Mouse (Mus musculus): ENCODE measurements around the gene Eif2s2. TPM values are rescaled to one million over a fixed set of nuclear protein-coding genes. Genes with fewer than 3 reads are reported as not detected.
A peak's percentile ranks its signal among the peaks of the same experiment; 100 is the strongest.

Eif2s2 gene
- 77.5 and 82.5 TPM in 2 replicates for polyA plus RNA-seq (2014; fragmentation: Nextera tagmentation; extraction: Ambion mirVana)

DNA sequence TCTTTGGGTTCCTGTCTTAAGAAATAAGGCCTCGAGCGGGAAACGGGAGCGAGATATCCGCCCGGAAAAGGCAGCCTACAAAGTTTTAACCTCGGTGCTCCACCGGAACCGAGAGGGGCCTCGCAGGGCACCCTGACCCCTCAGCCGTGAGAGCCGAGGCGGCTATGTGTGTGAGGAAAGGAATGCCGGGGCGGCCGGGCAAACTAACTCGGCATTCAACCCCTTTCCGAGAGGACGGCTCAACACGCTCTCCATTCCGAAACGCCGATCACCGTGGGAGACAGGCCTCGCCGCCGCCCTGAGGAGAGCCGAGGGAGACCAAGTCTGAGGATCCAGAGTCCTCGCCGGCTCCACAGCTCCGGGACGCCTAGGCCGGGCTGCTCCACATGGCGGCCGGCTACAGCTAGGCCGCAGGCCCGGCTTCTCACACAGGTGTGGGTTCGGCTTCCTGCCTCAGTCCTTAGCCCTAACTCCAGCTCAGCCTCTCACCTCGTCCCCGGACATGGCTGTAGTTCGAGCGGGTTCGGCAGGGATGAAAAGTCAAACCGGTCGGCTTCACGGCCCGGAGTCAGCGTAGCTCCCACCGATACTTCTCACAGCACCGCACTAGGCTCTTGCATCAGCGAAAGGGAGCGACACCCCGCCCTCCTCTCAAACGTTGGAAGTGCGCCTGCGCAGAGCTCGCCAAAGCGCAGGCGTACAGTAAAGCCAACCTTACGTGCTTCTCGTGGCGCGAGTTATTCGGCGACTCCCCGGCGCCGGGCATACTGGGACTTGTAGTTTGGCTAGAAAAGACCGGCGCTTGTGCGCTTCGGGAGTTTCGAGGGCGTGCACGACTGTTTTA, at the start of gene Eif2s2:
TSS of gene Eif2s2 (minus strand) at position 735 of the 844 bp plus-strand sequence.
- peak; percentile 98 for ATAC-seq (ENCODE audit: low read depth)
- under 1% methylated on average over 75 of the region's 75 CpGs for WGBS

DNA sequence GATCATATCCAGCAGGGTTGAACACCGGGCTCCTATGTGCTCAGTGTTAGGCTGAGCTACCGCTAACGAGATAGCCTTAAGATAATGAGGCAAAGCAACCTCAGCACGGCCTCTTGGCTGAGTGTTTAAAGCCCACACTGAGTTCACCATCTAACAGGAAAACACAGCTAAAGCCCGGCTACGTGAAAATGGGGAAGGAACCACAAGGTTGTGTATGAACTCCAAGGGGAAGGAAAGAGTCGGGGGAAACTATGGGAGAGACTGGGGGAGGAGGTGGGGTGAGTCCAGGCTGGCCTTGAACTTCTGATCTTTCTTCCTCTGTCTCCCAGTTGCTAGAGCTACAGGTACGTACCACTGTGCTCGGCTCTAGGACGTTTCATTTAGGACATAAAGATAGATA, 49.2 kb upstream of the Eif2s2 start:
- no peak overlapping the region for H3K4me3 ChIP-seq (ENCODE audit: low read depth, low read length)
- no peak for ATAC-seq (ENCODE audit: low read depth)
- no peaks in the 10 kb centered on the region for H3K4me1 ChIP-seq (ENCODE audit: control insufficient read depth, insufficient read depth, low read length)
- H3K36me3 ChIP-seq (ENCODE audit: control insufficient read depth, insufficient read depth, low read length) = no peaks in the 10 kb centered on the region
- no peaks in the 10 kb centered on the region for H3K9me3 ChIP-seq (ENCODE audit: control insufficient read depth, low read length)
- no peak overlapping the region for H3K27ac ChIP-seq (ENCODE audit: low read depth, low read length)
- no peak overlapping the region for H3K9ac ChIP-seq (replicated peaks; ENCODE audit: low read depth, low read length)
- 81% methylated on average over 10 of the region's 10 CpGs for WGBS
- H3K27me3 ChIP-seq (ENCODE audit: control insufficient read depth, insufficient read depth, low read length) = no peaks in the 10 kb centered on the region
- H3K4me2 ChIP-seq (ENCODE audit: low read depth, low read length) = no peak overlapping the region

More for the DNA sequence above, at the start of gene Eif2s2:
- Histone ChIP-seq H3K4me1 (ENCODE audit: control insufficient read depth, insufficient read depth, low read length) (peaks cover 7% of the 10 kb centered on the region), H3K36me3 (ENCODE audit: control insufficient read depth, insufficient read depth, low read length) (no peaks in the 10 kb centered on the region), H3K4me2 (ENCODE audit: low read depth, low read length) (peak within 1 kb of the TSS; percentile 56), H3K27ac (ENCODE audit: low read depth, low read length) (peak within 1 kb of the TSS; percentile 67), H3K27me3 (ENCODE audit: control insufficient read depth, insufficient read depth, low read length) (no peaks in the 10 kb centered on the region), H3K4me3 (ENCODE audit: low read depth, low read length) (peak within 1 kb of the TSS; percentile 85), H3K9me3 (ENCODE audit: control insufficient read depth, low read length) (no peaks in the 10 kb centered on the region), H3K9ac (replicated peaks; ENCODE audit: low read depth, low read length) (peak within 1 kb of the TSS; percentile 78)

DNA sequence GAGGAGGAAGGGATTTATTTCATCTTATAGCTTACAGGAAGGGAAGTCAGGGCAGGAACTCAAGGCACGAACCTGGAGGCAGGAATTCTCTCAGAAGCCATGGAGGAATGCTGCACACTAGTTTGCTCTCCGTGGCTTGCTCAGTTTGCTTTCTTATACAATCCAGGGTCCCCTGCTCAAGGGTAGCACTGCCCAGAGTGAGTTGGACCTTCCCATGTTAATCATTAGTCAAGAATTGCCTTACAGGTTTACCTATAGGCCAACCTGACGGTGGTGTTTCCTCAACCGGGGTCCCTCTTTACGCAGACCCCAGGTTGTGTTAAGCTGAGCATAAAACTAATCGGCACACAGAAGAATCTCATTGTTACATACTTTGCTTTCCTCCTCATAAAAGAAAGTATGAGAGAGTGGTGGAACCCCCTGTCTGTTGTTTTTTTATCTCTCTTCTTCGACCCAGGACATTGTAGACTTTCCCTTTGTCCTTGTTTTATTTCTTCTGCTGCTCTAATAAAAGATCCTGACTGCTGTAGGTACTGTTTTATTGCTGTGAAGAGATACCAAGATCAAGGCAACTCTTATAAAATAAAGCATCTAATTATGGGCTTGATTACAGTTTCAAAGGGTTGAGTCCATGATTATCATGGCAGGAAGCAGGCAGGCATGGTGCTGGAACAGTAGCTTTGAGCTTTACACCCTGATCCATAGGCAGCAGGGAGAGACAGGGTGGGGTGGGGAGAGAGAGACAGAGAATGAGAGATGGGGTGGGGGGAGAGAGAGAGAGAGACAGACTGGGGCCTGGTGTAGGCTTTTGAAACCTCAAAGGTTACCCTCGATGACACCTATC, 45.0 kb upstream of the Eif2s2 start:
- no peak overlapping the region for H3K4me3 ChIP-seq (ENCODE audit: low read depth, low read length)
- no peaks in the 10 kb centered on the region for H3K9me3 ChIP-seq (ENCODE audit: control insufficient read depth, low read length)
- H3K36me3 ChIP-seq (ENCODE audit: control insufficient read depth, insufficient read depth, low read length) = no peaks in the 10 kb centered on the region
- H3K4me2 ChIP-seq (ENCODE audit: low read depth, low read length) = no peak overlapping the region
- H3K9ac ChIP-seq (replicated peaks; ENCODE audit: low read depth, low read length) = no peak overlapping the region
- H3K4me1 ChIP-seq (ENCODE audit: control insufficient read depth, insufficient read depth, low read length) = no peaks in the 10 kb centered on the region
- no peak for ATAC-seq (ENCODE audit: low read depth)
- no peaks in the 10 kb centered on the region for H3K27me3 ChIP-seq (ENCODE audit: control insufficient read depth, insufficient read depth, low read length)
- 79% methylated on average over 8 of the region's 8 CpGs for WGBS
- H3K27ac ChIP-seq (ENCODE audit: low read depth, low read length) = no peak overlapping the region

DNA sequence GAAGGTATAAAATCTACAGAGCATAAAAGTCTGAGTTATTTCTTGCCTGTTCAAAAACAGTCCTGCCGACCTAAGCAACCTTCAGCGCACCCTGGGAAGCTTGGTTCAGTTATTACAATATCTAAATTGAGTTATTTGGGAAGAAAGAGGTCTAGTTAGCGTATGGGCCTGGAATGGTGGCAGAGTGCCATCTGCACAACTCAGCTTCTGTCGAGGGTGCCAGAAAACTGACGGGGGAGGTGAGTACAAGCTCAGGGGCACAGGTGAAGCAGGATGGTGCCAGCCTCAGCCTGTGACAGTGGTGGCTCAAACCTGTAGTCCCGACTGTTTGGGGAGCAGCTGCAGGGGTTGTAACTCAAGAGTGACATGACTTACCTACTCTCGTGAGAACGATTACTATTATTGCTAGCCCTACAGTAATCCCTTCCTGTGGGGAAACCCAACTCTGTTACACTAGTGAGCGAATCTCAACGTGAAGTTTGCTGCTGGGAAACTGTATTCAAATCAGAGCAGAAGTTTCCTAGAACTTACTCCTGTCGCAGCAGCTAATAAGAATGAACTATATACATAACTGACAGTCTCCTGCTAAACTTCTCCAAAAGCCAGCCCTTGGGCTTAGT, 43.9 kb upstream of the Eif2s2 start:
- Histone ChIP-seq H3K27me3 (ENCODE audit: control insufficient read depth, insufficient read depth, low read length) (no peaks in the 10 kb centered on the region), H3K9ac (replicated peaks; ENCODE audit: low read depth, low read length) (no peak overlapping the region), H3K36me3 (ENCODE audit: control insufficient read depth, insufficient read depth, low read length) (no peaks in the 10 kb centered on the region), H3K4me2 (ENCODE audit: low read depth, low read length) (no peak overlapping the region), H3K4me1 (ENCODE audit: control insufficient read depth, insufficient read depth, low read length) (no peaks in the 10 kb centered on the region), H3K4me3 (ENCODE audit: low read depth, low read length) (no peak overlapping the region), H3K9me3 (ENCODE audit: control insufficient read depth, low read length) (no peaks in the 10 kb centered on the region), H3K27ac (ENCODE audit: low read depth, low read length) (no peak overlapping the region)
- no peak for ATAC-seq (ENCODE audit: low read depth)
- WGBS = 78% methylated on average over 11 of the region's 11 CpGs

DNA sequence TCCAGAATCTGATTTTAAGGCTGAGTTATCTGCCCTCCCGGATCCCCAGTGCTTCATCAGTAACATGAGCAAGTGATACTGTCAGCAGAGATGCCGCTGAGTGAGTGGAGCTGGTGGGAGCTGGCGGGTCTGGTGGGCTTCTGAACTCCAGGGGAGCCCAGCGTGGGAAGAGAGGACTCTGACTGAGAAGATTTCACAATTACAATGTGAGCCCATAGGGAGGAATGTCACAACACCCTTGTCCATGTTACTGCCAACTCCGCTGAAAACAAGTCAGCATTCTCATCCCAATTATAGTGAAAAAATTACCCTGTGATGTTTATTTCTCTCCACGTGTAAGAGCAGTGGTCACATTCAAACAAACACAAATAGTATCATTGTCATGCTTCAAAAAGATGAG, 43.4 kb upstream of the Eif2s2 start:
- H3K27ac ChIP-seq (ENCODE audit: low read depth, low read length) = no peak overlapping the region
- WGBS = 78% methylated on average over 6 of the region's 6 CpGs
- no peak for ATAC-seq (ENCODE audit: low read depth)

DNA sequence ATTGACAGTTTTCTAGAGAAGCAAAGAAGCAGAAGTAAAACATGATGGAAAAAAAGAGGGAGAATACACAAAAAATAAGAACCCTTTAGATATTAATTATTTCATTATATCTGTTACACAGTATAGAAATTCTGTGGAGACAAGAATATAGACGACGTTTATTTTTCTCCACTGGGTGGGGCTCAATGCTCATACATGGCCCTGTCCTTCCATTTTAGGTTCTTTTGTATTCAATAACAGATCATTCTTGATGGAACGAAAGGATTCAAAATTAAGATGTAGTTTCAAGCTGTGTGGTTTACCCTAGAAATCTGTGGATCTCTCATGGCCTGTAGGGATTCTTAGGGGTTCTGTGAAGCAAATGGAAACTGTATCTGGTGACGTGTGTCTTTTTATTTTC, 41.1 kb upstream of the Eif2s2 start:
- H3K36me3 ChIP-seq (ENCODE audit: control insufficient read depth, insufficient read depth, low read length) = no peaks in the 10 kb centered on the region
- H3K27ac ChIP-seq (ENCODE audit: low read depth, low read length) = no peak overlapping the region
- no peaks in the 10 kb centered on the region for H3K4me1 ChIP-seq (ENCODE audit: control insufficient read depth, insufficient read depth, low read length)
- H3K4me3 ChIP-seq (ENCODE audit: low read depth, low read length) = no peak overlapping the region
- no peak for ATAC-seq (ENCODE audit: low read depth)
- no peak overlapping the region for H3K9ac ChIP-seq (replicated peaks; ENCODE audit: low read depth, low read length)
- no peak overlapping the region for H3K4me2 ChIP-seq (ENCODE audit: low read depth, low read length)
- no peaks in the 10 kb centered on the region for H3K27me3 ChIP-seq (ENCODE audit: control insufficient read depth, insufficient read depth, low read length)
- 75% methylated on average over 4 of the region's 4 CpGs for WGBS
- no peaks in the 10 kb centered on the region for H3K9me3 ChIP-seq (ENCODE audit: control insufficient read depth, low read length)

More for the DNA sequence above, 43.4 kb upstream of the Eif2s2 start:
- Histone ChIP-seq H3K4me3 (ENCODE audit: low read depth, low read length) (no peak overlapping the region), H3K9ac (replicated peaks; ENCODE audit: low read depth, low read length) (no peak overlapping the region), H3K4me1 (ENCODE audit: control insufficient read depth, insufficient read depth, low read length) (no peaks in the 10 kb centered on the region), H3K27me3 (ENCODE audit: control insufficient read depth, insufficient read depth, low read length) (no peaks in the 10 kb centered on the region), H3K9me3 (ENCODE audit: control insufficient read depth, low read length) (no peaks in the 10 kb centered on the region), H3K4me2 (ENCODE audit: low read depth, low read length) (no peak overlapping the region), H3K36me3 (ENCODE audit: control insufficient read depth, insufficient read depth, low read length) (no peaks in the 10 kb centered on the region)

DNA sequence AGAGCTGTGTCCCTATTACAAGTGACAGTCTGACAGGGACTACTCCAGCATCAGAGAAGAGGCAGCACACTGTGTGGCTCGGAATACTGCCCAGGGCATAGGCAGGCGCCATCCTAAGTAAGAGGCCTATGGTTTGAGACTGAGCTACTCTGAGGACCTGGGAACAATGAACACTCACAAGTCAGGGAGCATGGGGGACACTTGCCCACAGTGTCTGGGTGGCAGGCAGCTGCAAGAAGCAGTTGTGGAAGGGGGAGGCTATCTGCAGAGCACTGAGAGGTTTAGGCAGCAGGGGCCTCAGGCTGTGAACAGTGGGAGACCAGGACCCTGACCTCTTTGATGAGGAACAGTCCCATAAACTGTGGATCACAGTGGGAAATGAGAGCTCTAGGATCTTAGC, 35.6 kb upstream of the Eif2s2 start:
- H3K9me3 ChIP-seq (ENCODE audit: control insufficient read depth, low read length) = no peaks in the 10 kb centered on the region
- no peak for ATAC-seq (ENCODE audit: low read depth)
- 0 out of 2 replicates have a peak, but pooled peaks cover 2% of the 10 kb centered on the region for H3K27me3 ChIP-seq (ENCODE audit: control insufficient read depth, insufficient read depth, low read length)
- H3K4me2 ChIP-seq (ENCODE audit: low read depth, low read length) = no peak overlapping the region
- peaks cover 3% of the 10 kb centered on the region; the same call in 1 of the 2 replicates for H3K4me1 ChIP-seq (ENCODE audit: control insufficient read depth, insufficient read depth, low read length)
- 32% methylated on average over 2 of the region's 2 CpGs for WGBS
- H3K4me3 ChIP-seq (ENCODE audit: low read depth, low read length) = no peak overlapping the region
- H3K9ac ChIP-seq (replicated peaks; ENCODE audit: low read depth, low read length) = no peak overlapping the region
- H3K36me3 ChIP-seq (ENCODE audit: control insufficient read depth, insufficient read depth, low read length) = no peaks in the 10 kb centered on the region
- H3K27ac ChIP-seq (ENCODE audit: low read depth, low read length) = no peak overlapping the region

DNA sequence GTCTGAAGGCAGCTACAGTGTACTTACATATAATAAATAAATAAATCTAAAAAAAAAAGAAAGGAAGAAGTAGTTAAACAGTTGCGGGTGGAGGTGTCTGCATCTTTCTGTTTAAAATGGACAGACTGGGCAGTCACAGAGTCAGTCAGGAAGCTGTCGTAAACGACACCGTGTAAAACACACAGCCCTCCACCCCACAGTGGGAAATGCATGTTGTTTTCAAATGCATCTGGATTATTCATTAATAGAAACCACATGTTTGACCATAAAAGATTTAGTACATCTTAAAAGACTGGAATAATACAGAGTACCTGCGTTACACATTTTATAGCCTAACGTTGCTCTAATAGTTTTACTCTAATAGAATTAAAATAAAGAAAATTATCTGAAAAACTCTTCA, 34.1 kb upstream of the Eif2s2 start:
- H3K4me1 ChIP-seq (ENCODE audit: control insufficient read depth, insufficient read depth, low read length) = peaks cover 3% of the 10 kb centered on the region; the same call in 1 of the 2 replicates
- 70% methylated on average over 6 of the region's 6 CpGs for WGBS
- H3K4me2 ChIP-seq (ENCODE audit: low read depth, low read length) = no peak overlapping the region
- H3K9ac ChIP-seq (replicated peaks; ENCODE audit: low read depth, low read length) = no peak overlapping the region
- no peaks in the 10 kb centered on the region for H3K36me3 ChIP-seq (ENCODE audit: control insufficient read depth, insufficient read depth, low read length)
- ATAC-seq (ENCODE audit: low read depth) = no peak
- H3K27ac ChIP-seq (ENCODE audit: low read depth, low read length) = no peak overlapping the region
- H3K4me3 ChIP-seq (ENCODE audit: low read depth, low read length) = no peak overlapping the region
- H3K27me3 ChIP-seq (ENCODE audit: control insufficient read depth, insufficient read depth, low read length) = 0 out of 2 replicates have a peak, but pooled peaks cover 2% of the 10 kb centered on the region
- no peaks in the 10 kb centered on the region for H3K9me3 ChIP-seq (ENCODE audit: control insufficient read depth, low read length)

Measured in neural tube, embryonic 14.5 days (tissue).